Mouse (Mus musculus) retina, postnatal 7 days (tissue): ENCODE measurements around the gene Ldlr.
"Not testable (repeated sequence)": the region's sequence is repeated elsewhere in the genome, so short reads cannot be mapped to it uniquely, and the experiment has no call there.

Source experiments
- DNase-seq: peaks from one replicate; pipeline ENCODE4 v3.0.0-alpha.2; 2012; ENCODE audit warnings: low read depth, low spot score

The Ldlr gene

GRCm38 (mm10) chr9:21754516-21755321, 31.4 kb downstream of the Ldlr start:
- DNase-seq, result no peak

- no peak for DNase-seq
These were observed 35.6 kb downstream of the Ldlr start for GRCm38 (mm10) chr9:21758576-21759529.

- no peak for DNase-seq
These were observed 36.4 kb downstream of the Ldlr start for GRCm38 (mm10) chr9:21759718-21760117.

- peak; percentile 97 for DNase-seq
These were observed 37.1 kb downstream of the Ldlr start, which contains the start of gene Spc24 for GRCm38 (mm10) chr9:21760155-21761088. Spc24 (minus strand) TSS chr9:21760303.

- DNase-seq, result no peak
These were observed 38.9 kb downstream of the Ldlr start for GRCm38 (mm10) chr9:21762135-21762534.

- DNase-seq, result no peak
These were observed 41.1 kb downstream of the Ldlr start for GRCm38 (mm10) chr9:21764084-21764999.

GRCm38 (mm10) chr9:21767896-21768295, 44.6 kb downstream of the Ldlr start:
- DNase-seq, result no peak

GRCm38 (mm10) chr9:21768511-21769411, 45.5 kb downstream of the Ldlr start:
- DNase-seq, result no peak

- no peak for DNase-seq
These were observed 46.4 kb downstream of the Ldlr start for GRCm38 (mm10) chr9:21769558-21770183.

GRCm38 (mm10) chr9:21773396-21773795, 50.1 kb downstream of the Ldlr start:
- DNase-seq, result not testable (repeated sequence)

GRCm38 (mm10) chr9:21774353-21774752, 51.1 kb downstream of the Ldlr start:
- no peak for DNase-seq

- DNase-seq, result no peak
These were observed 54.4 kb downstream of the Ldlr start for GRCm38 (mm10) chr9:21777726-21778125.

GRCm38 (mm10) chr9:21781657-21782468, 58.6 kb downstream of the Ldlr start:
- no peak for DNase-seq

- DNase-seq, result no peak
These were observed 61.4 kb downstream of the Ldlr start for GRCm38 (mm10) chr9:21784517-21785307.

GRCm38 (mm10) chr9:21786309-21786708, 63.0 kb downstream of the Ldlr start:
- DNase-seq, result not testable (repeated sequence)

GRCm38 (mm10) chr9:21786906-21787305, 63.6 kb downstream of the Ldlr start:
- DNase-seq, result peak; percentile 31

- DNase-seq, result no peak
These were observed 64.4 kb downstream of the Ldlr start for GRCm38 (mm10) chr9:21787654-21788053.
